Mouse (Mus musculus) C2C12 (cell line): ENCODE results near the gene Sdhaf1. TPM values are rescaled to one million over a fixed set of nuclear protein-coding genes. Genes with fewer than 3 reads are reported as not detected.

Experiments
- H3K27me3 ChIP-seq: one replicate; pipeline ENCODE4 v1.6.1; 2011; ENCODE audit not compliant: control insufficient read depth, insufficient read depth, insufficient read length
- H3K36me3 ChIP-seq: one replicate; pipeline ENCODE4 v1.6.1; 2011; ENCODE audit not compliant: control insufficient read depth, insufficient read depth
- H3K4me3 ChIP-seq: one replicate; pipeline ENCODE4 v1.5.1; 2011; ENCODE audit warnings: mild to moderate bottlenecking, control low read depth; ENCODE audit not compliant: poor library complexity, insufficient read depth, severe bottlenecking
- H3K79me2 ChIP-seq: one replicate; pipeline ENCODE4 v1.6.1; 2011; ENCODE audit not compliant: control insufficient read depth, insufficient read depth
- H3K79me3 ChIP-seq: one replicate; pipeline ENCODE4 v1.6.1; 2011; ENCODE audit warnings: low read depth, control low read depth
- H3ac ChIP-seq: one replicate; pipeline ENCODE3; 2011; ENCODE audit warnings: low read depth; ENCODE audit not compliant: control insufficient read depth, insufficient read length
- CEBPB ChIP-seq: IDR thresholded peaks from one replicate; pipeline ENCODE4 v1.6.1; 2011; ENCODE audit warnings: low read depth, mild to moderate bottlenecking, control low read depth, moderate library complexity
- CTCF ChIP-seq: IDR thresholded peaks from one replicate; pipeline ENCODE4 v1.5.1; 2011; ENCODE audit not compliant: control insufficient read depth, insufficient read depth, insufficient read length
- FOSL1 ChIP-seq: IDR thresholded peaks from one replicate; pipeline ENCODE4 v1.8.0; 2011; ENCODE audit warnings: mild to moderate bottlenecking, low read length; ENCODE audit not compliant: poor library complexity, insufficient read depth, severe bottlenecking
- MAX ChIP-seq: IDR thresholded peaks from one replicate; pipeline ENCODE4 v1.6.1; 2011; ENCODE audit warnings: mild to moderate bottlenecking, control low read depth
- MYOD1 ChIP-seq: IDR thresholded peaks from one replicate; pipeline ENCODE4 v1.6.1; 2011; ENCODE audit warnings: low read depth; ENCODE audit not compliant: control insufficient read depth, insufficient read length
- MYOG ChIP-seq: IDR thresholded peaks from one replicate; pipeline ENCODE4 v1.6.1; 2011; ENCODE audit not compliant: control insufficient read depth, insufficient read length; ENCODE audit errors: extremely low read depth
- USF1 ChIP-seq: IDR thresholded peaks from one replicate; pipeline ENCODE4 v1.6.1; 2011; ENCODE audit warnings: low read depth, mild to moderate bottlenecking, control low read depth, moderate library complexity
- polyA plus RNA-seq: library from polyadenylated mRNA; unstranded; fragments of >200 nt; fragmentation: generic; extraction: Trizol; gene quantifications from one replicate; pipeline ENCODE4 v1.2.1, GENCODE M21; 2012; ENCODE audit warnings: missing spikeins

Gene Sdhaf1
- polyA plus RNA-seq, 1 experiment = 9.9 TPM

GRCm38 (mm10) chr7:30293795-30294194 is 29.9 kb downstream of the Sdhaf1 start:
- H3ac ChIP-seq = no peak overlapping the region
- TF ChIP-seq CTCF (no peak), MAX (no peak), MYOD1 (no peak), CEBPB (no peak), FOSL1 (no peak), MYOG (no peak), USF1 (no peak)
- peaks cover 8% of the 10 kb centered on the region for H3K27me3 ChIP-seq
- H3K4me3 ChIP-seq = no peak overlapping the region
- H3K79me3 ChIP-seq = no peaks in the 10 kb centered on the region
- H3K36me3 ChIP-seq = no peaks in the 10 kb centered on the region
- no peaks in the 10 kb centered on the region for H3K79me2 ChIP-seq

GRCm38 (mm10) chr7:30291215-30292131 is 32.2 kb downstream of the Sdhaf1 start, which contains the start of gene Clip3:
Clip3 (plus strand) TSS chr7:30291728.
- H3ac ChIP-seq = peak within 1 kb of the TSS; percentile 61

GRCm38 (mm10) chr7:30289714-30290399 is 33.8 kb downstream of the Sdhaf1 start:
- Histone ChIP-seq H3K27me3 (peaks cover 19% of the 10 kb centered on the region), H3K36me3 (no peaks in the 10 kb centered on the region), H3K79me2 (no peaks in the 10 kb centered on the region), H3K4me3 (no peak overlapping the region), H3ac (no peak overlapping the region), H3K79me3 (no peaks in the 10 kb centered on the region)
- TF ChIP-seq MYOG = no peak
- TF ChIP-seq USF1 = no peak
- no peak for TF ChIP-seq CEBPB
- TF ChIP-seq FOSL1 = no peak
- TF ChIP-seq MAX = no peak
- TF ChIP-seq CTCF = no peak
- no peak for TF ChIP-seq MYOD1

More at GRCm38 (mm10) chr7:30291215-30292131, 32.2 kb downstream of the Sdhaf1 start, which contains the start of gene Clip3:
- Histone ChIP-seq H3K27me3 (peaks cover 19% of the 10 kb centered on the region), H3K79me2 (no peaks in the 10 kb centered on the region), H3K4me3 (peak within 1 kb of the TSS; percentile 26), H3K79me3 (no peaks in the 10 kb centered on the region), H3K36me3 (no peaks in the 10 kb centered on the region)
- no peak for TF ChIP-seq CTCF
- no peak for TF ChIP-seq MAX
- no peak for TF ChIP-seq MYOG
- no peak for TF ChIP-seq MYOD1

GRCm38 (mm10) chr7:30289071-30289713 is 34.5 kb downstream of the Sdhaf1 start:
- no peak overlapping the region for H3K4me3 ChIP-seq
- H3ac ChIP-seq = no peak overlapping the region
- no peak for TF ChIP-seq MYOG
- no peak for TF ChIP-seq USF1
- TF ChIP-seq MAX = no peak
- no peak for TF ChIP-seq MYOD1
- TF ChIP-seq CTCF = no peak
- no peak for TF ChIP-seq FOSL1
- no peak for TF ChIP-seq CEBPB
- no peaks in the 10 kb centered on the region for H3K36me3 ChIP-seq
- no peaks in the 10 kb centered on the region for H3K79me2 ChIP-seq
- H3K27me3 ChIP-seq = peaks cover 19% of the 10 kb centered on the region
- H3K79me3 ChIP-seq = no peaks in the 10 kb centered on the region

GRCm38 (mm10) chr7:30288046-30288445 is 35.6 kb downstream of the Sdhaf1 start:
- Histone ChIP-seq H3K79me3 (no peaks in the 10 kb centered on the region), H3ac (no peak overlapping the region), H3K27me3 (peaks cover 19% of the 10 kb centered on the region), H3K4me3 (no peak overlapping the region), H3K36me3 (no peaks in the 10 kb centered on the region), H3K79me2 (no peaks in the 10 kb centered on the region)
- TF ChIP-seq USF1 (no peak), CEBPB (no peak)
